Mouse (Mus musculus): ENCODE results near the gene Zfr2. TPM values are rescaled to one million over a fixed set of nuclear protein-coding genes. Genes with fewer than 3 reads are reported as not detected.

The Zfr2 gene
- total RNA-seq, 2 experiments from 2014 or later, result 2.3 to 2.5 TPM

GRCm38 (mm10) chr10:81244595-81244994 lies 11.6 kb downstream of the Zfr2 start:
- DNase-seq, result peak; percentile 70 to 85

- DNase-seq, result no peak
Observed at GRCm38 (mm10) chr10:81245166-81245565, 12.2 kb downstream of the Zfr2 start.

- DNase-seq, result no peak
Observed at GRCm38 (mm10) chr10:81247804-81248203, 14.8 kb downstream of the Zfr2 start.

GRCm38 (mm10) chr10:81249442-81249841 lies 16.5 kb downstream of the Zfr2 start:
- DNase-seq, result no peak

- DNase-seq, result no peak
Observed at GRCm38 (mm10) chr10:81252424-81253419, 19.8 kb downstream of the Zfr2 start, which contains the start of gene Matk. Matk (plus strand) TSS chr10:81252935.

GRCm38 (mm10) chr10:81254886-81255285 lies 21.9 kb downstream of the Zfr2 start:
- no peak for DNase-seq

- no peak for DNase-seq
Observed at GRCm38 (mm10) chr10:81257158-81258039, 24.4 kb downstream of the Zfr2 start.

- no peak for DNase-seq
Observed at GRCm38 (mm10) chr10:81259225-81259884, 26.4 kb downstream of the Zfr2 start.

- no peak for DNase-seq
Observed at GRCm38 (mm10) chr10:81261025-81261424, 28.1 kb downstream of the Zfr2 start.

- no peak for DNase-seq
Observed at GRCm38 (mm10) chr10:81265540-81265939, 32.6 kb downstream of the Zfr2 start.

- peak; percentile 98 for DNase-seq
Observed at GRCm38 (mm10) chr10:81266211-81267105, 33.5 kb downstream of the Zfr2 start, which contains the start of the genes Mrpl54 and Apba3. Mrpl54 (minus strand) TSS chr10:81266934. Apba3 (plus strand) TSS chr10:81266960.

- DNase-seq, result peak; percentile 94 to 95
Observed at GRCm38 (mm10) chr10:81268056-81268455, 35.1 kb downstream of the Zfr2 start.

- no peak for DNase-seq
Observed at GRCm38 (mm10) chr10:81268643-81269412, 35.9 kb downstream of the Zfr2 start.

- DNase-seq, result no peak
Observed at GRCm38 (mm10) chr10:81272356-81272755, 39.4 kb downstream of the Zfr2 start.

GRCm38 (mm10) chr10:81273842-81274241 lies 40.9 kb downstream of the Zfr2 start:
- no peak for DNase-seq

- DNase-seq, result no peak
Observed at GRCm38 (mm10) chr10:81277676-81278075, 44.7 kb downstream of the Zfr2 start.

GRCm38 (mm10) chr10:81279496-81279895 lies 46.5 kb downstream of the Zfr2 start:
- DNase-seq, result no peak

- DNase-seq, result no peak
Observed at GRCm38 (mm10) chr10:81284189-81284588, 51.2 kb downstream of the Zfr2 start.

- no peak for DNase-seq
Observed at GRCm38 (mm10) chr10:81284719-81285118, 51.8 kb downstream of the Zfr2 start.

All from heart, adult 18-20 months (tissue).